Mouse (Mus musculus): ENCODE data around the gene Itga6. TPM values are rescaled to one million over a fixed set of nuclear protein-coding genes. Genes with fewer than 3 reads are reported as not detected.

Itga6 gene
- polyA plus RNA-seq, 1 experiment from 2014 or later, result 97.5 TPM

DNA sequence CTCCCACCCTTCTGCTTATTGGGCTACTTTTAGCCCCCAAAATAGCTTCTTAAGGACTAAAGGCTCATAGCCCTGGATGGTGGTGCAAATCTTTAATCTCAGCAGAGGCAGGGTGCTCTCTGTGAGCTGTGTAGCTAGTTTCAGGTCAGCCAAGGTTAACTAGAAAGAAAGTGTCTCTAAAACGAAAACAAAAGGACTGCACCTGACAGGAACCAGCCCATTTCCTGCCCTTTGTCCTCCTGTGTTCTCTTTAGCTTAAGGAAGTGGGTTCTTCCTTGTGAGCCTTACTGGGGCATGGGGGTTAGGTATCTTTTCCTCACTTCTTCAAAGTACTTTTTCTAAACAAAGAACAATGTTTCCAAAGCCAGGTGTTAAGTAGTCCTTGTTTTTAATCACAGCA is 121.1 kb downstream of the Itga6 start:
- 46% methylated on average over 1 of the region's 1 CpGs for WGBS
- no peak overlapping the region for H3K27ac ChIP-seq (ENCODE audit: low read depth)
- H3K9ac ChIP-seq, result no peak overlapping the region
- TF ChIP-seq CTCF (IDR thresholded peaks at IDR 0.05; ENCODE audit: low read depth), result no peak
- ATAC-seq (ENCODE audit: insufficient read depth) (no peak), DNase-seq (no peak)
- H3K4me1 ChIP-seq (ENCODE audit: insufficient read depth), result no peaks in the 10 kb centered on the region
- no peaks in the 10 kb centered on the region for H3K36me3 ChIP-seq (ENCODE audit: insufficient read depth)
- no peak overlapping the region for H3K4me3 ChIP-seq (ENCODE audit: low read depth, low read length)
- no peaks in the 10 kb centered on the region for H3K9me3 ChIP-seq (ENCODE audit: low read depth, low read length)
- no peak overlapping the region for H3K4me2 ChIP-seq
- H3K27me3 ChIP-seq (ENCODE audit: insufficient read depth, low read length), result no peaks in the 10 kb centered on the region

DNA sequence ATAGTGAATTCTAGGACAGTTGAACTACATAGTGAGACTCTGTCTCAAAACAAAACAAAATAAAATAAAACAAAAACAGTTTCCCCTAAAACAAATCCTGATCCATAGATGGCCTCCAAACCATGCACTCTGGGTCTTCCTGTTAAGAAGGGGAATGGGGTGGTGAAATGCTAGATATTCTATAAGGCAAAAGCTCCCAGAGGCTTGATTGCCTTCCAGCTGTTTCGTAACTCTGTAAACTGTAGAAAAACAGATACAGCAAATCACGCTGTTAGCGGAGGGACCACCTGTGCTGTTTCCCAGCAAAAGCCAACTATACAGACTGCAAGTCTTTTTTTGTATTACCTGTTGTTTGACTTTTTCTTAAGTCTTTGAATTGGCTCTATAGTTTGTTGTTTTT is 121.6 kb downstream of the Itga6 start:
- Histone ChIP-seq H3K9me3 (ENCODE audit: low read depth, low read length) (no peaks in the 10 kb centered on the region), H3K4me3 (ENCODE audit: low read depth, low read length) (no peak overlapping the region), H3K4me1 (ENCODE audit: insufficient read depth) (no peaks in the 10 kb centered on the region), H3K36me3 (ENCODE audit: insufficient read depth) (no peaks in the 10 kb centered on the region), H3K27ac (ENCODE audit: low read depth) (no peak overlapping the region), H3K4me2 (no peak overlapping the region), H3K27me3 (ENCODE audit: insufficient read depth, low read length) (no peaks in the 10 kb centered on the region), H3K9ac (no peak overlapping the region)
- WGBS, result 70% methylated on average over 3 of the region's 3 CpGs
- TF ChIP-seq CTCF (IDR thresholded peaks at IDR 0.05; ENCODE audit: low read depth), result no peak
- DNase-seq (no peak), ATAC-seq (ENCODE audit: insufficient read depth) (no peak)

DNA sequence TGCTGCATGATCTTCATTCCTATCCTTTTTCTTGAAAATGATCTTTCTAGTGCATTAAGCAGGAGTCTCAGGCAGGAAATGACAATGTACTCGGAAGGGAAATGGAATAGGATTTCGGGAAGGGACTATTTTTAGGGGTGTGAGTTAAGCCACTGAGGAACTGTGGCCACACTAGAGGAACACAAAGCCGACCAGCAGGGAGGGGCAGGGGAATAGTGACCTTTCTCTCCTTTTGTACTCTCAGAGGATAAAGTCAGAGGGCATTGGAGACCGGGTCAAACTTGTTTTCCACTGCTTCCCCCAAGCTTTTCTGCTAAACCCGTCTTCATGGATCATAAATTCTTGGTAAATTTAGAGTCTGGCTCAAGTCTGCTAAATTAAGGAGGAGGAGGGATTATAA is 122.1 kb downstream of the Itga6 start:
- Histone ChIP-seq H3K4me2 (no peak overlapping the region), H3K27ac (ENCODE audit: low read depth) (no peak overlapping the region), H3K4me3 (ENCODE audit: low read depth, low read length) (no peak overlapping the region), H3K4me1 (ENCODE audit: insufficient read depth) (no peaks in the 10 kb centered on the region), H3K9ac (no peak overlapping the region), H3K9me3 (ENCODE audit: low read depth, low read length) (no peaks in the 10 kb centered on the region), H3K36me3 (ENCODE audit: insufficient read depth) (no peaks in the 10 kb centered on the region), H3K27me3 (ENCODE audit: insufficient read depth, low read length) (no peaks in the 10 kb centered on the region)
- DNase-seq (no peak), ATAC-seq (ENCODE audit: insufficient read depth) (no peak)
- no peak for TF ChIP-seq CTCF (IDR thresholded peaks at IDR 0.05; ENCODE audit: low read depth)
- WGBS, result 38% methylated on average over 5 of the region's 5 CpGs

DNA sequence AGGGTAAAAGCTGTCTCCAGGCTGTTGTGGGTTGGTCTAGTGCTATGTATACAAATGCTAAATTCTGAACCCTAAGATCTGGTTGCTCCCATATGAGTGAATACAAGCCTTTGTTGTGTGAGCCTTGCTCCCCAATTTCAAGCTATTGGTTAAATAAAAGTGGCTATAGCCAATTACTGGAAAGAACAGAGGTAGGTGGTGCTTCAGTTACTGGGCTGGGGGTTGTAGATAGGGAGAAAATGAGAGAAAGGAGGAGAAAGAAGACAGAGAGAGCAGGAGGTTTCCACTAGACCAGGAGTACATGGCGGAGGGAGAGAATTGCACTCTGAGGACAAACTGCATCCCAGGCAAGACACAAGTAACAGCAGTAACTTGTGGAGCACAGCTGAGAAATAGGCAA is 122.8 kb downstream of the Itga6 start:
- H3K9me3 ChIP-seq (ENCODE audit: low read depth, low read length), result no peaks in the 10 kb centered on the region
- H3K4me1 ChIP-seq (ENCODE audit: insufficient read depth), result no peaks in the 10 kb centered on the region
- no peak overlapping the region for H3K27ac ChIP-seq (ENCODE audit: low read depth)
- H3K27me3 ChIP-seq (ENCODE audit: insufficient read depth, low read length), result no peaks in the 10 kb centered on the region
- H3K9ac ChIP-seq, result no peak overlapping the region
- no peak overlapping the region for H3K4me2 ChIP-seq
- DNase-seq (no peak), ATAC-seq (ENCODE audit: insufficient read depth) (no peak)
- no peak for TF ChIP-seq CTCF (IDR thresholded peaks at IDR 0.05; ENCODE audit: low read depth)
- no peak overlapping the region for H3K4me3 ChIP-seq (ENCODE audit: low read depth, low read length)
- H3K36me3 ChIP-seq (ENCODE audit: insufficient read depth), result no peaks in the 10 kb centered on the region
- whole genome bisulfite sequencing, result 100% methylated on average over 1 of the region's 1 CpGs

DNA sequence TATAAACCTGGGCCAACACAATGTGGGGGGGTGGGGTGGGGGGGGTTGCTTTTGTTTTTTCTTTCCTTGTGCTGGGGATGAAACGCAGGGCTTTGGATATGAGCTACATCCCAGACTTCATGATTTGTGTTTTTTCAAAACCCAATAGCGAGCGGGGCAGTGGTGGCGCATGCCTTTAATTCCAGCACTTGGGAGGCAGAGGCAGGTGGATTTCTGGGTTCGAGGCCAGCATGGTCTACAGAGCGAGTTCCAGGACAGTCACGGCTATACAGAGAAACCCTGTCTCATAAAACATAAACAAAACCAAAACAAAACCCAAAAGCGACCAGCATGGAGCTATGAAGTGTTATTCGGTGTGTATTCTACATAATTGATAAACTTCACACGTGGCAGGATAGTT is 126.7 kb downstream of the Itga6 start:
- no peak overlapping the region for H3K9ac ChIP-seq
- ATAC-seq (ENCODE audit: insufficient read depth) (peak; percentile 1; the same call in 1 of the 2 replicates), DNase-seq (no peak)
- peak overlapping the region; percentile 87 for H3K27ac ChIP-seq (ENCODE audit: low read depth)
- H3K4me2 ChIP-seq, result peak overlapping the region; percentile 94
- no peak for TF ChIP-seq CTCF (IDR thresholded peaks at IDR 0.05; ENCODE audit: low read depth)
- no peaks in the 10 kb centered on the region for H3K36me3 ChIP-seq (ENCODE audit: insufficient read depth)
- no peaks in the 10 kb centered on the region for H3K27me3 ChIP-seq (ENCODE audit: insufficient read depth, low read length)
- 0 out of 2 replicates have a peak, but pooled peaks cover 2% of the 10 kb centered on the region for H3K4me1 ChIP-seq (ENCODE audit: insufficient read depth)
- no peaks in the 10 kb centered on the region for H3K9me3 ChIP-seq (ENCODE audit: low read depth, low read length)
- 69% methylated on average over 10 of the region's 10 CpGs for WGBS
- peak overlapping the region; percentile 78 for H3K4me3 ChIP-seq (ENCODE audit: low read depth, low read length)

DNA sequence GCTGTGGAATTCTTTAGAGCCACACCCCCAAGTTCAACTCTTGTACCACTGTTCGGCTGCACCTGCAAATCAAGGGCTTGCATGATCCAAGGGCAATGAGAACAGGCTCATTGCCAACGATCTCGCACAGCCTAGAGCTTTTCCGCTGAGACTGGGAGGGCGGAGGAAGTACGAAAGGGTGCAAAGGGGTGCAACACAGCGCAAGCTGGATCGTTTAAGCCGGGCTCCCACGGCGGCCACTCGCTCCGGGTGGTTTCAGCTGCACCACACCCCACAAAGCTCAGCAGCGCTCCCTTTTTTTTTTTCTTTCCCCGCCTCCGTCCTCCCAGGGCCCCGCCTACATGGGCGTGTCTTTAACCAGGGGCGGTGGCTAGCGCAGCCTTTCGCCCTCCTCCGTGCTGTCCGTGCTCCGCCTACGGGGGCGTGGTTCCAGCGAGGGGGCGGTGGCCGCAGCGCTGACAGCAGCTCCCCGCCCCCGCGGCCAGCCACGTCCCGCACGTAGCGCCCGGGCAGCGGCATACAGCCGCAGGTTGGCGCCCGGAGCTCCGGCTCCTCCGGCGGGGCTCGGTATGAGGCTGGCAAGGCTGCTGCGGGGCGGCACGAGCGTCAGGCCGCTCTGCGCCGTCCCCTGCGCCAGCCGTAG is 127.5 kb downstream of the Itga6 start, which contains the start of gene Pdk1:
Gene Pdk1, plus strand, starts transcription at position 424 of the 643 bp plus-strand sequence.
- Histone ChIP-seq H3K27me3 (ENCODE audit: insufficient read depth, low read length) (no peaks in the 10 kb centered on the region), H3K9me3 (ENCODE audit: low read depth, low read length) (no peaks in the 10 kb centered on the region), H3K4me2 (peak within 1 kb of the TSS; percentile 94), H3K4me3 (ENCODE audit: low read depth, low read length) (peak within 1 kb of the TSS; percentile 78), H3K9ac (peak within 1 kb of the TSS; percentile 81), H3K4me1 (ENCODE audit: insufficient read depth) (0 out of 2 replicates have a peak, but pooled peaks cover 2% of the 10 kb centered on the region), H3K27ac (ENCODE audit: low read depth) (peak within 1 kb of the TSS; percentile 96), H3K36me3 (ENCODE audit: insufficient read depth) (0 out of 2 replicates have a peak, but pooled peaks cover 3% of the 10 kb centered on the region)
- peak; percentile 99 for DNase-seq
- peak; percentile 95 for ATAC-seq (ENCODE audit: insufficient read depth)
- WGBS, result under 1% methylated on average over 55 of the region's 55 CpGs
- no peak for TF ChIP-seq CTCF (IDR thresholded peaks at IDR 0.05; ENCODE audit: low read depth)

DNA sequence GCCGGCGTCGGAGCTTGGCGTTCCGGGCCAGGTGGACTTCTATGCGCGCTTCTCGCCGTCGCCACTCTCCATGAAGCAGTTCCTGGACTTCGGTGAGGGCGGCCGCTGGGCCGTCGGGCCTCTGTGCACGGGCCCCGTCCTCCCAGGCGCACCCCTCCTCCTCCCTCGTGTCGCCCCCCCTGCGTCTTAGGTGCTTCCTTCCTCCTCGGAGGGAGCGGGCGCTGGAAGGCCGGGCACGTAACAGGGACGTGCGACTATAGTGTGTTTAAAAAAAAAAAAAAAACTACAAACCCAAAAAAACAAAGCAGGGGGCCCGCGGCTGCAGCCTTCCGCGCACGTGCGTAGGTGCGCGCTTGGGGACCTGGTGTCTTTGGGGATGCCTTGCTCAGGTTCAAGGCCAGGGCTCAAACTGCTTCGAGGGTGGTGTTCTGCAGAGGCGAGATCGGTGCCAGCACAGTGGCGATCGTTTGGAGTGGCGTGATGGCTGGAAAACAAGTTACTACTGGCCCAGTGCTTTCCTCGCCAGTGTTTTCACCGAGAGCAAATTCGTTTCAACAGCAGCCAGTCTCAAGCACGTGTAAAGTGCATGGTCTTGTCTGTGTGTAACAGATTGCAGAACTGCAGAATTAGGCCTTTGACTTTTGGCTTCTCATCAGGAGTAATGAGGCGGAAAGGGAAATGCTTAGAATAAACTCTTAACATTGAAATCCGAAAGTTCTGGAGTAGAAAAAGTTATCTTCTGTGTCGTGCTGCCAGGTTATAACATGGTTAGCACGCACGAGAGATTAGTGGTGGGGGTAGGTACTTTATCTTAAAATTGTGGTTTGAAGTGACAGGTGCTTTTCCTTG is 128.3 kb downstream of the Itga6 start:
- ATAC-seq (ENCODE audit: insufficient read depth) (peak; percentile 69), DNase-seq (peak; percentile 65)
- H3K9ac ChIP-seq, result peak overlapping the region; percentile 81
- H3K36me3 ChIP-seq (ENCODE audit: insufficient read depth), result 0 out of 2 replicates have a peak, but pooled peaks cover 8% of the 10 kb centered on the region
- H3K4me3 ChIP-seq (ENCODE audit: low read depth, low read length), result peak overlapping the region; percentile 78
- no peak for TF ChIP-seq CTCF (IDR thresholded peaks at IDR 0.05; ENCODE audit: low read depth)
- H3K27ac ChIP-seq (ENCODE audit: low read depth), result peak overlapping the region; percentile 96
- H3K4me2 ChIP-seq, result peak overlapping the region; percentile 94
- WGBS, result 1% methylated on average over 51 of the region's 51 CpGs
- no peaks in the 10 kb centered on the region for H3K27me3 ChIP-seq (ENCODE audit: insufficient read depth, low read length)
- no peaks in the 10 kb centered on the region for H3K9me3 ChIP-seq (ENCODE audit: low read depth, low read length)
- H3K4me1 ChIP-seq (ENCODE audit: insufficient read depth), result 0 out of 2 replicates have a peak, but pooled peaks cover 2% of the 10 kb centered on the region

Data from lung, embryonic 14.5 days (tissue).